Mouse (Mus musculus): Measurements from ENCODE around the gene Tcfl5. TPM values are rescaled to one million over a fixed set of nuclear protein-coding genes. Genes with fewer than 3 reads are reported as not detected.
A peak's percentile ranks its signal among the peaks of the same experiment; 100 is the strongest.

Tcfl5 gene
- total and polyA plus RNA-seq, 3 experiments = not detected

DNA sequence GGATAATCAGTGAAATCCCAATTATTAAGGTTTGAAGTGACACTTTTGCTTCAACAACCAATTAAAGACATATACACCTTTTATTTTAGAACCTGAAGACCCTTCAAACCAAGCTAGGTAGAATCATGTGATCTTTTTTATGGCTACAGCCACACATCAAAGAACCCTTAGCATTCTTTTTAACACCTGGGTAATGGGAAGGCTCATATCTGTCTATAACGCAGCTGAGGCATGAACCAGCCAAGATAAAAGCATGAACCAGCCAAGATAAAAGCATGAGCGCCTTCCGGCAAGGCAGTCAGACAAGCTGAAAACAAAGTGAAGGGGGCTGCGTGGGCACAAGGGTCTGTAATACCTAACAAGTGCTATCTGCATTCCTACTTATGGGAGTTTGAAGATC, 41.5 kb upstream of the Tcfl5 start:
- Histone ChIP-seq H3K9ac (ENCODE audit: control insufficient read depth, low read depth, low read length, poor library complexity, severe bottlenecking) (no peak overlapping the region), H3K4me1 (ENCODE audit: control insufficient read depth in 1 of 2, insufficient read depth in 2 of 2, low read length in 2 of 2) (peaks cover 0 to 15% of the 10 kb centered on the region in 2 experiments; a peak in 2 of 4 replicates), H3K36me3 (ENCODE audit: control insufficient read depth in 1 of 2, insufficient read depth in 2 of 2, low read length in 2 of 2) (peaks cover 18 to 39% of the 10 kb centered on the region in 2 experiments), H3K4me3 (ENCODE audit: control insufficient read depth in 1 of 2, insufficient read depth in 1 of 2, low read depth in 2 of 2, low read length in 2 of 2) (no peak overlapping the region), H3K27ac (ENCODE audit: control insufficient read depth, low read depth, low read length) (peak overlapping the region; percentile 3; the same call in 1 of the 2 replicates), H3K27me3 (ENCODE audit: control insufficient read depth in 1 of 2, insufficient read depth in 2 of 2, low read length in 2 of 2) (no peaks in the 10 kb centered on the region), H3K9me3 (replicated peaks; ENCODE audit: insufficient read depth, low read length) (no peaks in the 10 kb centered on the region), H3K79me2 (ENCODE audit: control insufficient read depth, insufficient read depth, low read length, poor library complexity) (peaks cover 6% of the 10 kb centered on the region; the same call in 1 of the 2 replicates)
- DNase-seq (ENCODE audit: low read depth, low spot score) = no peak
- peak; percentile 90 for TF ChIP-seq TCF12 (IDR thresholded peaks at IDR 0.05; ENCODE audit: low read depth, low read length)
- peak; percentile 56; the same call in 1 of the 2 replicates for TF ChIP-seq USF1 (IDR thresholded peaks at IDR 0.05; ENCODE audit: low read depth, low read length)
- peak; percentile 47; the same call in 1 of the 2 replicates for TF ChIP-seq SIN3A (IDR thresholded peaks at IDR 0.05; ENCODE audit: low read length)
- no peak for TF ChIP-seq JUND (IDR thresholded peaks at IDR 0.05; ENCODE audit: low read depth, low read length)
- TF ChIP-seq KAT2A (conservative IDR thresholded peaks at IDR 0.05; ENCODE audit: low read depth, low read length) = 0 out of 2 replicates have a peak, but pooled peaks have one; percentile 15
- TF ChIP-seq ETS1 (IDR thresholded peaks at IDR 0.05; ENCODE audit: low read depth, low read length) = peak; percentile 86
- TF ChIP-seq MAZ (IDR thresholded peaks at IDR 0.05; ENCODE audit: low read depth, low read length) = no peak
- peak; percentile 32 to 65 for TF ChIP-seq EP300 (IDR thresholded peaks at IDR 0.05; ENCODE audit: low read depth in 1 of 2, low read length in 2 of 2)
- TF ChIP-seq GATA1 (IDR thresholded peaks at IDR 0.05; ENCODE audit: low read depth, low read length) = peak; percentile 69
- TF ChIP-seq HCFC1 (IDR thresholded peaks at IDR 0.05; ENCODE audit: low read depth, low read length) = 0 out of 2 replicates have a peak, but pooled peaks have one; percentile 20
- no peak for TF ChIP-seq NELFE (IDR thresholded peaks at IDR 0.05; ENCODE audit: low read depth, low read length)
- no peak for TF ChIP-seq ZKSCAN1 (IDR thresholded peaks at IDR 0.05; ENCODE audit: low read depth, low read length)

DNA sequence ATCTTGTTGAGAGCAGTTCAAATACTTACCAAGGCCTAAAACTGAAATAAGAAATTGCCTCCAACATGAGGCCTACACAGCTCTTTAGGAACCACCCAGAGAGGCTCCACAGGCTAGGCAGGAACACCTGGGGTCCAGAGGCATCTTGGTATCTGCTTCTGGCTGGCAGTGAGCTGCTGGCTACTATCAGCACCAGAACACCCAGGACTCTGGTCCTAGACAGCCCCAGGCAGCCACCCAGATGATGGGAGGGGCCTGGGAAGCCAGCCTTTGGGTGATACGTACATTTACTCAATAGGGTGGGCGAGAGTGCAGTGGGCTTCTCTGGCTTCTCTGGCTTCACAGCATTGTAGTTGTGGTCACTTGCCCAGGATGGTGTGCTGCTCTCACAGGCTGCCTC, 41.0 kb upstream of the Tcfl5 start:
- no peak overlapping the region for H3K9ac ChIP-seq (ENCODE audit: control insufficient read depth, low read depth, low read length, poor library complexity, severe bottlenecking)
- no peaks in the 10 kb centered on the region for H3K9me3 ChIP-seq (replicated peaks; ENCODE audit: insufficient read depth, low read length)
- no peak overlapping the region for H3K4me3 ChIP-seq (ENCODE audit: control insufficient read depth in 1 of 2, insufficient read depth in 1 of 2, low read depth in 2 of 2, low read length in 2 of 2)
- TF ChIP-seq SMC3 (IDR thresholded peaks at IDR 0.05; ENCODE audit: low read depth, low read length) = no peak
- TF ChIP-seq TAL1 (IDR thresholded peaks at IDR 0.05; ENCODE audit: low read length) = no peak
- TF ChIP-seq POLR2AphosphoS5 (IDR thresholded peaks at IDR 0.05; ENCODE audit: borderline replicate concordance, low read depth, low read length) = no peak
- TF ChIP-seq MXI1 (IDR thresholded peaks at IDR 0.05; ENCODE audit: low read depth, low read length) = no peak
- TF ChIP-seq ZC3H11A (IDR thresholded peaks at IDR 0.05; ENCODE audit: low read depth, low read length) = no peak
- TF ChIP-seq NELFE (IDR thresholded peaks at IDR 0.05; ENCODE audit: low read depth, low read length) = no peak
- no peak for TF ChIP-seq USF2 (IDR thresholded peaks at IDR 0.05; ENCODE audit: borderline replicate concordance in 1 of 2, insufficient read depth in 1 of 2, low read depth in 1 of 2, low read length in 2 of 2)
- TF ChIP-seq RCOR1 (IDR thresholded peaks at IDR 0.05; ENCODE audit: low read depth, low read length) = no peak
- TF ChIP-seq ELF1 (IDR thresholded peaks at IDR 0.05; ENCODE audit: low read depth, low read length) = no peak
- no peak for TF ChIP-seq TCF12 (IDR thresholded peaks at IDR 0.05; ENCODE audit: low read depth, low read length)
- no peak for TF ChIP-seq CTCF (IDR thresholded peaks at IDR 0.05 in 2 of 3, conservative IDR thresholded peaks at IDR 0.05 in 1 of 3; ENCODE audit: control insufficient read depth in 1 of 3, insufficient read depth in 1 of 3, low read depth in 2 of 3, low read length in 3 of 3, poor library complexity in 1 of 3, severe bottlenecking in 1 of 3)
- no peak for TF ChIP-seq MEF2A (IDR thresholded peaks at IDR 0.05; ENCODE audit: extremely low read depth, insufficient replicate concordance, low read depth, low read length, poor library complexity, severe bottlenecking)
- TF ChIP-seq UBTF (IDR thresholded peaks at IDR 0.05; ENCODE audit: borderline replicate concordance, insufficient read depth, low read depth, low read length) = no peak
- no peak for DNase-seq (ENCODE audit: low read depth, low spot score)
- H3K36me3 ChIP-seq (ENCODE audit: control insufficient read depth in 1 of 2, insufficient read depth in 2 of 2, low read length in 2 of 2) = peaks cover 18 to 39% of the 10 kb centered on the region in 2 experiments
- H3K79me2 ChIP-seq (ENCODE audit: control insufficient read depth, insufficient read depth, low read length, poor library complexity) = peaks cover 3% of the 10 kb centered on the region; the same call in 1 of the 2 replicates
- H3K27me3 ChIP-seq (ENCODE audit: control insufficient read depth in 1 of 2, insufficient read depth in 2 of 2, low read length in 2 of 2) = no peaks in the 10 kb centered on the region
- no peak overlapping the region for H3K27ac ChIP-seq (ENCODE audit: control insufficient read depth, low read depth, low read length)
- peaks cover 0 to 15% of the 10 kb centered on the region in 2 experiments; a peak in 2 of 4 replicates for H3K4me1 ChIP-seq (ENCODE audit: control insufficient read depth in 1 of 2, insufficient read depth in 2 of 2, low read length in 2 of 2)
